Mouse (Mus musculus) myocyte (in vitro differentiated cells): ENCODE data around the gene Parp3. TPM values are rescaled to one million over a fixed set of nuclear protein-coding genes. Genes with fewer than 3 reads are reported as not detected.
A peak's percentile ranks its signal among the peaks of the same experiment; 100 is the strongest.

Experiments
- H3K27me3 ChIP-seq: one replicate; pipeline ENCODE4 v1.6.1; 2011; ENCODE audit not compliant: control insufficient read depth, insufficient read depth, insufficient read length
- H3K36me3 ChIP-seq: one replicate; pipeline ENCODE4 v1.6.1; 2011; ENCODE audit not compliant: control insufficient read depth, insufficient read depth
- H3K4me2 ChIP-seq: one replicate; pipeline ENCODE4 v1.6.1; 2011; ENCODE audit warnings: low read depth, control low read depth
- H3K4me3 ChIP-seq: one replicate; pipeline ENCODE4 v1.5.1; 2011; ENCODE audit warnings: mild to moderate bottlenecking, control low read depth, moderate library complexity
- H3K79me2 ChIP-seq: one replicate; pipeline ENCODE4 v1.6.1; 2011; ENCODE audit not compliant: control insufficient read depth, insufficient read depth
- H3ac ChIP-seq: one replicate; pipeline ENCODE4 v1.6.1; 2011; ENCODE audit not compliant: control insufficient read depth, insufficient read length
- CEBPB ChIP-seq: IDR thresholded peaks from 2 replicates; pipeline ENCODE4 v1.6.1; 2011; ENCODE audit warnings: mild to moderate bottlenecking, moderate library complexity; ENCODE audit not compliant: poor library complexity, insufficient read depth, severe bottlenecking
- E2F4 ChIP-seq: IDR thresholded peaks from one replicate; pipeline ENCODE4 v1.6.1; 2011; ENCODE audit warnings: mild to moderate bottlenecking, control low read depth, moderate library complexity; ENCODE audit not compliant: insufficient read depth
- MAX ChIP-seq: IDR thresholded peaks from one replicate; pipeline ENCODE4 v1.6.1; 2011; ENCODE audit warnings: low read depth, mild to moderate bottlenecking, control low read depth
- MYOD1 ChIP-seq, 3 experiments: IDR thresholded peaks; one replicate each; pipeline ENCODE4 v1.6.1; 2011; ENCODE audit warnings: control low read depth in 2 of 3, low read depth in 2 of 3, mild to moderate bottlenecking in 2 of 3, moderate library complexity in 1 of 3; ENCODE audit not compliant: insufficient read length in 2 of 3, control insufficient read depth in 1 of 3
- MYOG ChIP-seq, 3 experiments: IDR thresholded peaks; one replicate each; pipeline ENCODE4 v1.6.1; 2011; ENCODE audit warnings: control low read depth in 2 of 3, low read depth in 2 of 3, mild to moderate bottlenecking in 2 of 3; ENCODE audit not compliant: insufficient read length in 2 of 3, control insufficient read depth in 1 of 3, insufficient read depth in 1 of 3
- POLR2A ChIP-seq: IDR thresholded peaks from one replicate; pipeline ENCODE4 v1.6.1; 2011; ENCODE audit warnings: low read depth, mild to moderate bottlenecking, control low read depth, moderate library complexity; ENCODE audit not compliant: insufficient read length
- POLR2AphosphoS2 ChIP-seq: IDR thresholded peaks from one replicate; pipeline ENCODE4 v1.6.1; 2011; ENCODE audit warnings: low read depth, control low read depth; ENCODE audit not compliant: insufficient read length
- REST ChIP-seq: IDR thresholded peaks from one replicate; pipeline ENCODE4 v1.6.1; 2011; ENCODE audit warnings: mild to moderate bottlenecking, control low read depth, moderate library complexity; ENCODE audit not compliant: insufficient read depth, insufficient read length
- SRF ChIP-seq: IDR thresholded peaks from one replicate; pipeline ENCODE4 v1.6.1; 2011; ENCODE audit warnings: low read depth; ENCODE audit not compliant: control insufficient read depth, insufficient read length
- TCF12 ChIP-seq: IDR thresholded peaks from one replicate; pipeline ENCODE4 v1.6.1; 2011; ENCODE audit warnings: mild to moderate bottlenecking, control low read depth; ENCODE audit not compliant: poor library complexity, insufficient read depth, severe bottlenecking
- TCF3 ChIP-seq: IDR thresholded peaks from one replicate; pipeline ENCODE4 v1.6.1; 2011; ENCODE audit warnings: low read depth, control low read depth; ENCODE audit not compliant: insufficient read length
- USF1 ChIP-seq: IDR thresholded peaks from one replicate; pipeline ENCODE4 v1.6.1; 2011; ENCODE audit warnings: low read depth, mild to moderate bottlenecking, control low read depth, moderate library complexity
- polyA plus RNA-seq: library from polyadenylated mRNA; unstranded; fragments of >200 nt; fragmentation: generic; extraction: Trizol; gene quantifications from one replicate; pipeline ENCODE4 v1.2.1, GENCODE M21; 2012; ENCODE audit warnings: missing spikeins

Gene Parp3
- polyA plus RNA-seq, 1 experiment = 66.1 TPM

DNA sequence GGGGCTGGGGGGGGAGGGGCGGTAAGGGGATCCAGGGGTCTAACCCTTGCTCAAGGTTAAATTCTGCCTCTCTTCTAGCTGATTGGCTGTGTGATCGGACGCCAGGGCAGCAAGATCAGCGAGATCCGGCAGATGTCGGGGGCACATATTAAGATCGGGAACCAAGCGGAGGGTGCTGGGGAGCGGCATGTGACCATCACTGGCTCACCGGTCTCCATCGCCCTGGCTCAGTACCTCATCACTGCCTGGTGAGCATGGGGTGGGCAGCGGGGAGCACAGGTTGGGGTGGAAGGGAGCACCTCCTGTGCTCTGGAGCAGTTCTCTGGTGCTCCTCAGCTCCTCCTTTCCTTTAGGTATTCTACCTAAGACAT is 14.3 kb downstream of the Parp3 start:
- Histone ChIP-seq H3K36me3 (peaks cover 13% of the 10 kb centered on the region), H3K4me3 (no peak overlapping the region), H3K27me3 (no peaks in the 10 kb centered on the region), H3K4me2 (no peak overlapping the region), H3K79me2 (peaks cover 28% of the 10 kb centered on the region), H3ac (no peak overlapping the region)
- peak; percentile 32 for TF ChIP-seq POLR2A
- TF ChIP-seq MYOG (IDR thresholded peaks at IDR 0.05; ENCODE audit: control insufficient read depth in 1 of 3, insufficient read depth in 1 of 3, insufficient read length in 2 of 3, low read depth in 2 of 3) = no peak
- no peak for TF ChIP-seq USF1
- no peak for TF ChIP-seq CEBPB
- no peak for TF ChIP-seq POLR2AphosphoS2

DNA sequence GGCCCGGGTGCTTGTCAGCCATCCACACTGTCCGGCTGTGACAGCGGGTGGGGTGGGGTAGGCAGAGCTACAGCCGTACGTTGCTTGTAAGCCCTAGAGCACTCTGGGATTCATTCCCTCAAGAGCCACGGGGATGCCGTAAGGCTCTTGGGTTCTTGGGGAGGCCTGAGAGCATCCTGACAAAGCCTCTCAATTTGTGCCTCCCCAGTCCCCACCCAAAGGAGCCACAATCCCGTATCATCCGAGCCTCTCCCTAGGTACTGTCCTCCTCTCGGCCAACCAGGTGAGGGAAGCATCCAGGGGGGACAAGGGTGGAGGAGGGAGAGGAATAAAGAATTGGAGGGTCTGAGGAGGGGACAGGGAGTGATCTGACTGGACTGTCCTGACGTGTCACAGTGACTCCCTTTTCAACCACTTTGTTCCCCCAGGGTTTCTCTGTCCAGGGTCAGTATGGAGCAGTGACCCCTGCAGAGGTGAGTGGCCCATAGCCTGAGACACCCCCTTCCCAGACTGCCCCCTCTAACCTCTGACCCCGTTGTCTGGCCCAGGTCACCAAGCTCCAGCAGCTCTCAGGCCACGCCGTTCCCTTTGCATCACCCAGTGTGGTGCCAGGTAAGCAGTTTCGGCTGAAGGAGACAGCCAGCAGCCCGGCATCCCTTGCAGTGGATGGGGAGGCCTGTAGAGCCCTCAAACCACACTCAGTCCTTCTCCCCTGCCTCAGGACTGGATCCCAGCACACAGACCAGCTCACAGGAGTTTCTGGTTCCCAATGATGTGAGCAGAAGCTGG is 14.9 kb downstream of the Parp3 start:
- Histone ChIP-seq H3K4me3 (no peak overlapping the region), H3K36me3 (peaks cover 13% of the 10 kb centered on the region), H3K27me3 (no peaks in the 10 kb centered on the region), H3K4me2 (no peak overlapping the region), H3K79me2 (peaks cover 34% of the 10 kb centered on the region), H3ac (no peak overlapping the region)
- no peak for TF ChIP-seq MAX
- no peak for TF ChIP-seq MYOD1 (IDR thresholded peaks at IDR 0.05; ENCODE audit: control insufficient read depth in 1 of 3, insufficient read length in 2 of 3, low read depth in 2 of 3)
- TF ChIP-seq POLR2AphosphoS2 = no peak
- no peak for TF ChIP-seq TCF12
- TF ChIP-seq MYOG (IDR thresholded peaks at IDR 0.05; ENCODE audit: control insufficient read depth in 1 of 3, insufficient read depth in 1 of 3, insufficient read length in 2 of 3, low read depth in 2 of 3) = no peak
- TF ChIP-seq E2F4 = no peak
- TF ChIP-seq TCF3 = no peak
- TF ChIP-seq REST = no peak
- TF ChIP-seq USF1 = no peak
- TF ChIP-seq POLR2A = no peak
- no peak for TF ChIP-seq CEBPB
- TF ChIP-seq SRF = no peak

DNA sequence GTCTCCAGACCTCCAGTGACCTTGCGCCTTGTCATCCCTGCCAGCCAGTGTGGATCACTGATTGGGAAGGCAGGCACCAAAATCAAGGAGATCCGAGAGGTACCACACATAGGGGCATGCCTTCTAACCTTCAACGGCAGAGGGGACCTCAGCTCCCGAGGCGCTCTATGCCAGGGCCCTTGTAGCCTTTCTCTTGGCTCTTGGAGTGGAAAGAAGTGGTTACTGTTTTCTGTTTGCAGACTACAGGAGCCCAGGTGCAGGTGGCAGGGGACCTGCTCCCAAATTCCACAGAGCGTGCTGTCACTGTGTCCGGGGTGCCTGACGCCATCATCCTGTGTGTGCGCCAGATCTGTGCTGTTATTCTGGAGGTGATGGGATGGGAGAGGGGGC is 15.7 kb downstream of the Parp3 start:
- peaks cover 42% of the 10 kb centered on the region for H3K79me2 ChIP-seq
- no peak overlapping the region for H3ac ChIP-seq
- no peak overlapping the region for H3K4me3 ChIP-seq
- H3K36me3 ChIP-seq = peaks cover 13% of the 10 kb centered on the region
- no peaks in the 10 kb centered on the region for H3K27me3 ChIP-seq
- no peak for TF ChIP-seq REST
- H3K4me2 ChIP-seq = no peak overlapping the region

DNA sequence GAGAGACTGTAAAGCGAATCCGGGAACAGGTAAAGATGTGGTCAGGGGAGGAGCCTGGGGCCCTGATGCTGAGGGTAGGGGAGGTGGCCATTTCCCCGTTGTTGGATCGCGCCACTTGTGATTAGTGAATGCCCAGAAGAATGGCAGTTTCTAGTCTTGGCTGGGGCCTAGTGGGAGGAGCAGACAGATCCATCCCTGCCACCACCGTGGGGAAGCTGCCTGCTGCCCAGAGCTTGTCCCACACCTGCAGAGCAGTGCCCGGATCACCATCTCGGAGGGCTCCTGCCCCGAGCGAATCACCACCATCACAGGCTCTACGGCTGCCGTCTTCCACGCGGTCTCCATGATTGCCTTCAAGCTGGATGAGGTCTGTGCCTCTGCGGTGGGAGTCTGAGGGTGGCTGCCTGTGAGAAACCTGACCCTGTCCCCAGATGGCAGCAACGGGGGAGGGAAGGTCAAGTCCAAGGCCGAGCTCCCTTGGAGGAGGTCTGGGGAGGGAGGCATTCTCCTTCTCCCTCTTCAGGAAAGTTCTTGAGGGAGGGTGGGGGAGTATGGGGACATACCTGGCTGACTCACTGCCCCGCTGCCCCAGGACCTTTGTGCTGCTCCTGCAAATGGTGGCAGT is 16.2 kb downstream of the Parp3 start:
- Histone ChIP-seq H3K4me2 (no peak overlapping the region), H3K36me3 (peaks cover 13% of the 10 kb centered on the region), H3K27me3 (no peaks in the 10 kb centered on the region), H3K79me2 (peaks cover 48% of the 10 kb centered on the region), H3K4me3 (no peak overlapping the region), H3ac (no peak overlapping the region)
- TF ChIP-seq POLR2AphosphoS2 = peak; percentile 56
- TF ChIP-seq TCF12 = no peak
- TF ChIP-seq MYOD1 (IDR thresholded peaks at IDR 0.05; ENCODE audit: control insufficient read depth in 1 of 3, insufficient read length in 2 of 3, low read depth in 2 of 3) = no peak

DNA sequence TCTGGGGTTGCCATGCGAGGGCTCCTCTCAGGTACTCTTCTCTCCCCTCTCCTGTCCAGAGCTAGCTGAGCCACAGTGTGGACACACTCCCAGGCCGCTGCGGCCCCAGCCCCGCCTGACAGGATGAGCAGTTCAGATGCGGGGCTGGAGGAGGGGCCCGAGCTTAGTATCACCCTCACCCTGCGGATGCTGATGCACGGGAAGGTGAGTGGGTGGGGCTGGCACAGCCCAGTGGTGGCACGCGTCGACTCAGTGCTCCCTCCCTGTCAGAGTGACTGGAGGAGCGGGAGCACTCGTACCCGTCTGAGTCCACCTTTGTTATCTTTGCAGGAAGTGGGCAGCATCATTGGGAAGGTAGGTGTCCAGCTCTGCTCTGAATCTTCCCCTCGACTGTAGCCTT is 16.8 kb downstream of the Parp3 start:
- no peaks in the 10 kb centered on the region for H3K27me3 ChIP-seq
- H3K4me2 ChIP-seq = no peak overlapping the region
- H3K4me3 ChIP-seq = no peak overlapping the region
- peaks cover 53% of the 10 kb centered on the region for H3K79me2 ChIP-seq
- no peak overlapping the region for H3ac ChIP-seq
- H3K36me3 ChIP-seq = peaks cover 13% of the 10 kb centered on the region
- peak; percentile 52 for TF ChIP-seq POLR2AphosphoS2
- no peak for TF ChIP-seq MAX
- TF ChIP-seq POLR2A = peak; percentile 20

DNA sequence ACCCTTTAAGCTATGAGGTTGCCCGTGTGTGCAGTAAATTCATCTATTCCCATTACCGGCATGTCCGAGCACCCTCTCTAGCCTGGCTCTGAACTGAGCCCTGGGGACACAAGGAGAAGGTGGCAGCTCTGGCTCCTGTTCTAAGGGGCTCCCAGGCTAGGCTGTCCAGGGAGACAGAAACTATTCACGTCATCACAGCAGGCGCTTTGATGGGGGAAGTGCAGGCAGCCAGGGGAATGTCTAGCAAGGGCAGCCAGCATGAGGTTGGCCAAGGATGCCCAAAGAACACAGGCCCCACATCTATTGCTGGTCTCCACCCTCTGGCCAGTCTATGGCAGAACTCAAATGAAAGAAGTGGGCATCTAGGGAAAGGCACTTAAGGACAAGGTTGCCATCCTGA is 18.8 kb downstream of the Parp3 start:
- no peak overlapping the region for H3ac ChIP-seq
- peak overlapping the region; percentile 95 for H3K4me2 ChIP-seq
- H3K4me3 ChIP-seq = no peak overlapping the region
- no peak for TF ChIP-seq TCF12
- TF ChIP-seq USF1 = no peak
- peak; percentile 18 for TF ChIP-seq POLR2AphosphoS2
- TF ChIP-seq SRF = no peak
- no peaks in the 10 kb centered on the region for H3K27me3 ChIP-seq
- peaks cover 8% of the 10 kb centered on the region for H3K36me3 ChIP-seq
- H3K79me2 ChIP-seq = peaks cover 63% of the 10 kb centered on the region
